In genomic region chr3:65871188-65871603, GRCm38 (mm10) we compare ENCODE assay signal across 8 mouse cellular contexts.
DNase-seq lines count a peak whose midpoint lies in the region; ATAC-seq lines count a peak whose summit lies in the region.
"Had no signal": no experiment of that assay in that cellular context is flagged by ENCODE, and none has a peak within 500 bp of the region (broad histone marks: within the 10 kb centered on the region; RNA-seq: fewer than 3 reads in every experiment).

No protein-coding gene starts in this region.

- H3K4me1 ChIP-seq in hindbrain, embryonic 16.5 days (ENCODE audit: control insufficient read depth, insufficient read depth, low read depth, low read length): peaks cover 12% of the 10 kb centered on the region
- peaks cover 27% of the 10 kb centered on the region for H3K4me1 ChIP-seq in limb, embryonic 10.5 days
- H3K4me1 ChIP-seq in midbrain, embryonic 12.5 days: peaks cover 10% of the 10 kb centered on the region
- H3K4me1 ChIP-seq in stomach, embryonic 16.5 days (ENCODE audit: control insufficient read depth, insufficient read depth, low read length): peaks cover 10% of the 10 kb centered on the region; the same call in 1 of the 2 replicates

- no peak overlapping the region; the same call in 1 of the 2 replicates for H3K27ac ChIP-seq in hindbrain, embryonic 16.5 days (ENCODE audit: low read depth, low read length)
- H3K27ac ChIP-seq in limb, embryonic 10.5 days: peak overlapping the region; percentile 91
- peak overlapping the region; percentile 43; the same call in 1 of the 2 replicates for H3K27ac ChIP-seq in midbrain, embryonic 12.5 days (replicated peaks)
- H3K27ac ChIP-seq in stomach, embryonic 16.5 days (ENCODE audit: low read length): no peak overlapping the region

- H3K36me3 ChIP-seq in hindbrain, embryonic 16.5 days (ENCODE audit: control insufficient read depth, insufficient read depth, low read length): no peaks in the 10 kb centered on the region
- no peaks in the 10 kb centered on the region for H3K36me3 ChIP-seq in limb, embryonic 10.5 days
- H3K36me3 ChIP-seq in midbrain, embryonic 12.5 days: no peaks in the 10 kb centered on the region
- H3K36me3 ChIP-seq in stomach, embryonic 16.5 days (ENCODE audit: control insufficient read depth, insufficient read depth, low read length): no peaks in the 10 kb centered on the region

- peak; percentile 81 for ATAC-seq in hindbrain, embryonic 16.5 days
- peak; percentile 85 for ATAC-seq in midbrain, embryonic 12.5 days (ENCODE audit: low FRiP score, low read depth)
- ATAC-seq in stomach, embryonic 16.5 days (ENCODE audit: insufficient read depth, low FRiP score): peak; percentile 80

- no peaks in the 10 kb centered on the region for H3K9me3 ChIP-seq in hindbrain, embryonic 16.5 days (ENCODE audit: control insufficient read depth, low read length)
- H3K9me3 ChIP-seq in limb, embryonic 10.5 days (replicated peaks): no peaks in the 10 kb centered on the region
- no peaks in the 10 kb centered on the region for H3K9me3 ChIP-seq in midbrain, embryonic 12.5 days
- H3K9me3 ChIP-seq in stomach, embryonic 16.5 days (replicated peaks; ENCODE audit: control insufficient read depth, low read length): no peaks in the 10 kb centered on the region

- peak overlapping the region; percentile 49; the same call in 1 of the 2 replicates for H3K9ac ChIP-seq in hindbrain, embryonic 16.5 days (ENCODE audit: low read depth, low read length)
- 0 out of 2 replicates have a peak overlapping the region, but pooled peaks have one; percentile 29 for H3K9ac ChIP-seq in midbrain, embryonic 12.5 days (replicated peaks)
- peak overlapping the region; percentile 52 for H3K9ac ChIP-seq in stomach, embryonic 16.5 days (ENCODE audit: low read length)

- intact Hi-C loops in gastrocnemius, postnatal 14 days (cut with DNase I; ENCODE audit: low total_unique reads): no loop called here

- DNase-seq in adrenal gland, postnatal 14 days: peak; percentile 90
- DNase-seq in embryo, embryonic 10.5 days (ENCODE audit: low spot score): peak; percentile 81
- peak; percentile 87 for DNase-seq in gastrocnemius, postnatal 14 days
- DNase-seq in limb, embryonic 10.5 days (ENCODE audit: low spot score): peak; percentile 86

- H3K4me2 ChIP-seq in hindbrain, embryonic 16.5 days (ENCODE audit: low read length): peak overlapping the region; percentile 30
- peak overlapping the region; percentile 36 for H3K4me2 ChIP-seq in midbrain, embryonic 12.5 days (replicated peaks)
- H3K4me2 ChIP-seq in stomach, embryonic 16.5 days (ENCODE audit: low read depth, low read length): no peak overlapping the region

- H3K4me3 ChIP-seq in hindbrain, embryonic 16.5 days (ENCODE audit: low read length): no peak overlapping the region
- peak overlapping the region; percentile 30 for H3K4me3 ChIP-seq in limb, embryonic 10.5 days
- H3K4me3 ChIP-seq in midbrain, embryonic 12.5 days: no peak overlapping the region
- no peak overlapping the region for H3K4me3 ChIP-seq in stomach, embryonic 16.5 days (replicated peaks; ENCODE audit: low read length)
- H3K4me3 ChIP-seq: erythroblast, embryonic 14.5 days had no signal

- 6% methylated on average over 12 of the region's 12 CpGs for WGBS in hindbrain, embryonic 16.5 days
- WGBS in limb, embryonic 10.5 days: 2% methylated on average over 12 of the region's 12 CpGs
- WGBS in midbrain, embryonic 12.5 days: 1% methylated on average over 12 of the region's 12 CpGs
- 21% methylated on average over 12 of the region's 12 CpGs for WGBS in stomach, embryonic 16.5 days

- H3K27me3 ChIP-seq in hindbrain, embryonic 16.5 days (replicated peaks; ENCODE audit: control insufficient read depth, insufficient read depth, low read length): no peaks in the 10 kb centered on the region
- H3K27me3 ChIP-seq in limb, embryonic 10.5 days (ENCODE audit: low read depth, poor library complexity, severe bottlenecking): no peaks in the 10 kb centered on the region
- H3K27me3 ChIP-seq in midbrain, embryonic 12.5 days: peaks cover 9% of the 10 kb centered on the region
- H3K27me3 ChIP-seq in stomach, embryonic 16.5 days (ENCODE audit: control insufficient read depth, insufficient read depth, low read length): no peaks in the 10 kb centered on the region

Comparison
In these comparisons a context has a peak if more than half of its experiments do, and no peak if none do; other contexts are left out.
1. H3K27ac ChIP-seq: peak in limb, embryonic 10.5 days (single experiment) and midbrain, embryonic 12.5 days (single experiment); none in hindbrain, embryonic 16.5 days (single experiment) and stomach, embryonic 16.5 days (single experiment).
2. Peak in every context shown above with its lines, with median percentiles within 50 percentile points of each other: DNase-seq, ATAC-seq and H3K9ac ChIP-seq.